Mouse (Mus musculus) cerebellum, postnatal 14 days (tissue): ENCODE measurements around the gene Hapln2.

Experiments used
- DNase-seq, 2 experiments: peaks; one replicate each; pipeline ENCODE4 v3.0.0; 2021; ENCODE audit warnings: mixed read lengths in 2 of 2

Gene Hapln2

DNA sequence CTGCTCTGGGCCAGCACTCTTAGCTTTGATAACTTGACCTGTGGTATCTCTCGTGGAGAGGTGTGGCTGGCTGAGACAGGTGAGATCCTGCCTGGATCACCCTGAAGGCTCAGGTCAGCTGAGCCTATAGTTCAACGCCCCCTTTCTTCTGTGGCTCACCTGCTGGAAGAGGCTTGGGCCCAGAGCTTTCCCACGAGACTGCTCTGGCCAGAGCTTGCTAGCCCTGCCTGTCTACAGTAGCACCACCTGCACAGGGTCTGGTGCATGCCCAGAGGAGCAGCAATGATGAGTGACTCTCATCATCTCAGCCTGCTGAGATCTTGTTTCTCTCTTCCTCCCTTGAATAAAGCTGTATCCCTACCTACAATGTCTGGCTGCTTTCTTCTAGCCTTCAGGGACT lies 47.3 kb downstream of the Hapln2 start:
- DNase-seq: no peak

DNA sequence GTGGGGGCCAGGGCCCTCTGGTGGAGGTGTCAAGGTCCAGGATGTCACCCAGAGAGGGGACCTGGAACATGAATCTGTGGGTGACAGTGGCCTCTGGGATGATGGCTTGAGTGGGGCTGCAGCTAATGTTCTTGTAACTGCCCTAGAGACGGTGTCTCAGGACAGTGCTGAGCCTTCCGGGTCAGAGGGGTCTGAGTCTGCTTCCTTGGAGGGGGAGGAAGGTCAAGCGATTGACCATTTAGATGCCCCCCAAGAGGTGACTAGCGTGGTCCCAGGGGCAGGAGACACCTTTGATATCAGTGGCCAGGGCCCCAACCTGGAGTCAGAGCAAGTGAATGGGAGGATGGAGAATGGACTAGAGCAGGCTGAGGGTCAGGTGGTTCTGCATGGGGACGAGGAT lies 47.9 kb downstream of the Hapln2 start:
- no peak for DNase-seq

DNA sequence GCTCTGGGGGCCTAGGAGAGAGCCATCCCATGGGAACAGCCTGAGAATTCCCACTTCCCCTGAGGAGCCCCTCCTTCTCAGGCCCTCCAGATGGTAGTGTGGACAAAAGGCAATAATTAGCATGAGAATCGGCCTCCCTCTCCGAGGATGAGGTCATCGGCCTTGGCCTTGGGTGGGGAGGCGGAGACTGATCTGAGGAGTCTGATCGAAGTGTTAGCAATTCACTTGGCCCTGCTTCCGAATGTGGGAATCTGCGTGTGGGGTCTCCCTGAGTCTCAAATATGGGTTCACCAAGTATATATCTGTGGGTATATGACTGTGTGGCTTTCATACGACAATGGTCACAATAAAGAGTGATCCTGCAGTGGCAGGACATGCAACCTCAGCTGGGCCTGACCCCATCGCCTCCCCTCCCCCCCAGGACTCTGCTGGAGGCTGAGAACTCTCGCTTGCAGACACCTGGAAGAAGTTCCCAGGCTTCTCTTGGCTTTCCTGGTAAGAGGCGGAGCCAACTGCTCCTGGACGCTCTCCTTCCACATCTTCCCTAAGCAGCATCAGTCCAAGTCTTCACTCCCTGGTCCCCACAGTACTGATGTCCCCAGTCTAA lies 52.9 kb downstream of the Hapln2 start:
- DNase-seq: no peak

DNA sequence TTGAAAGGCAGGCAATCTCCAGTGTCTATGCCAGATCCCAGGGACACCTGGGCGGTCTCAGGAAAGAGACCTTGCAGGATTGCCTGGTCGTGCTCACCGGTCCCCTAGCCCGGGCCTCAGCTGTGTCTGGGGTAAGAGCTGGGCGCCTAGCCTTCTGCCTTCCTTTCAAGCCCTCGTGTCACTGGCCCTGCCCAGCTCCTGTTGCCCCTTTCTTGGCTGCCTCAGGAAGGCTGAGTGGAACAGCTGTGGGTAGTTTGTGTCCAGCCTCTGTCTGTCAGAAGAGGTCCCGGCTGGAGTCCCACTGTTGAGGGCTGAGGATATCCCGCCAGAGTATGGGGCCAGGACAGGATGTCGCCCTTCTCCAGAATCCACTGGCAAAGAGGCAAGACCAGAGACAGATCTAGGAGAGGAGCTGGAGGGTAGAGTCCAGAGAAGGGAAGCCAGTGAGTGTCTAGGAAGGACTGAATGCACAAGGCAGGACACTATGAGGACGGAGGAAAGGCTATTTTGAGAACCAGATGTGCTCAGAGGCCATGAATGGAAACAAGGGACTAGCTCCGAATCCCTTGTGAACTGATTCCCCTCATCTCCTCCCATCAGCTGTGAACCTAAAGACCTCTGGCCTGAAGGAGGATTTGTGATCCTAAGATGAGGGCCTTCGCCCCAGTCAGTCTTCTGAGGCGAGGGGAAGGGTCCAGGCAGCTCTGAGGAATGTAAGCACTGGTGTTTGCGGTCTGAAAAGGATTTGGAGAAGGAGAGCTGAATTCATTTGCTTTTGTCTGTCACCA lies 53.6 kb downstream of the Hapln2 start:
- no peak for DNase-seq

DNA sequence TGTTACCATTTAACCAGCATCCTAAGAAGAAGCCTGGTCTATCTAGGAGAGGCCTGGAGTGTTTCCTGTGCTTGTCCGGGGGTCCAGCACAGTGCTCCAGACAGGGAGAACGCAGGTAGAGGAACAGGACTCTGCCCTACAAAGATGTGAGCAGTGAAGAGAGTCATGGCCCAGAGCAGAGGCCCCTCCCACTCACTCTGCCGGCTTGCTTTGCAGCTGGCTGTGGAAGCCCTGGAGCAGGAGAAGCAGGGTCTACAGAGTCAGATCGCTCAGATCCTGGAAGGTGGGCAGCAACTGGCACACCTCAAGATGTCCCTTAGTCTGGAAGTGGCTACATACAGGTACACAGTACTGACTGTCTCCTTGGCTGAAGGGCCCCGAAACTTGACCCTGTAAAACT lies 54.6 kb downstream of the Hapln2 start:
- no peak for DNase-seq

DNA sequence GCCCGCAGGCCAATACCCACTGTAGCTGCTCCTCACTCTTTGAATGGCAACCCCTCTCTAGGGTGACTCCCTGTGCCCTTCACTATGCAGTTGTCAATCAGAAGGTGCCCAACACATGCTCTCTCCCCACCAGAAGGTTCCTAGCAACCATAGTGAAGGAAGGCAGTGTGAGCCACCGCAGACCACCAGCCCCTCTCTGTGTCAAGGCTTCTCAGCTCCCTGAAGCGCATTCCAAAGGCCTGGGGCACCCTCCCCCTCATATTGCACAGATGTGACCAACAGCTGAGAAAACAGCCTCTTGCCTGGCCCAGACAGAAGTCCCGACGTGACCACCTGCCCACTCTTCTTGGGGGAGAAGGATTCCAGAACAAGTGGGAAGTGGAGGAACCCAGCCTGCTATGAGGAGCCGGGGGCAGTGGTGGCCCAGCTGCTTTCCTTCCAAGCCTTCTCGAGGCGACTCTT lies 55.1 kb downstream of the Hapln2 start:
- DNase-seq: no peak
